Mouse (Mus musculus) mesoderm, embryonic 11.5 days (tissue): ENCODE results near the gene Csta1.

Source experiments
- DNase-seq: peaks from one replicate; pipeline ENCODE4 v3.0.0-alpha.2; 2012; ENCODE audit warnings: low read depth, low spot score

The Csta1 gene

GRCm38 (mm10) chr16:36071450-36072379 lies 59.3 kb downstream of the Csta1 start, which contains the start of the genes Fam162a and Ccdc58:
Gene Fam162a (minus strand): TSS chr16:36071594.
Gene Ccdc58 (plus strand): TSS chr16:36071685.
- DNase-seq: peak; percentile 92

DNA sequence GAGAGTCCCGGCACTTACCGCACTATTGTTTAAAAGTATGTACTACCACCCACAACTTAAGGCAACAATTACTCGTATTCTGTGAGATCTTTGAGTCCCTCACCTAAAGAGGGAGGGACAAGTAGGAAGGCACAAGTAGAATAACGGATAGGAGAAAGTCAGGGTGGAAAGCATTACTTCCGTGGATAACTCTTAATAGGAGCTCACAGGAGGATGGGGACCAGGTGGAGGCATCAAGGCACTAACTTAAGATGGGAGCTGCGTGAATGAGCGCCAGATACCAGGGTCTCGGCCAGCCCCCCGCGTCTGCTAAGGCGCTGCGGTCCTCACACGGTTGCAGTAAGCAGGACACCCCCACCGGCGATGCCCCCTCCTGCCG lies 60.0 kb downstream of the Csta1 start:
- no peak for DNase-seq
